ENCODE assay signal across 10 mouse cellular contexts in genomic region chr3:152149449-152149848, GRCm38 (mm10). TPM values are rescaled to one million over a fixed set of nuclear protein-coding genes. Genes with fewer than 3 reads are reported as not detected.
DNase-seq lines count a peak whose midpoint lies in the region; ATAC-seq and TF ChIP-seq lines count a peak whose summit lies in the region.
"Had no signal": no experiment of that assay in that cellular context is flagged by ENCODE, and none has a peak within 500 bp of the region (broad histone marks: within the 10 kb centered on the region; RNA-seq: fewer than 3 reads in every experiment).

No protein-coding gene starts in this region.

- POLR2A ChIA-PET in Patski (lab: Charles Lee), result interaction anchor here (0.9 kb wide), 1 partner anchor 46 kb away, joined by 3 read pairs; no protein-coding TSS in a partner anchor

- ATAC-seq in kidney, embryonic 15.5 days (replicated peaks; ENCODE audit: low FRiP score), result no peak
- ATAC-seq in Patski, result peak; percentile 12
- ATAC-seq in frontal cortex, adult (ENCODE audit: low TSS enrichment), result no peak
- ATAC-seq: forebrain, embryonic 15.5 days had no signal

- peaks cover 46% of the 10 kb centered on the region for H3K4me1 ChIP-seq in kidney, embryonic 15.5 days
- H3K4me1 ChIP-seq: forebrain, embryonic 15.5 days; neural tube, embryonic 12.5 days had no signal

- TF ChIP-seq CTCF in Patski (IDR thresholded peaks at IDR 0.05), result no peak

- H3K4me3 ChIP-seq in kidney, embryonic 15.5 days (replicated peaks), result no peak overlapping the region
- H3K4me3 ChIP-seq: forebrain, embryonic 15.5 days; neural tube, embryonic 12.5 days had no signal

- no peak for DNase-seq in kidney, postnatal 14 days
- no peak for DNase-seq in Patski (ENCODE audit: low read depth, low spot score)
- peak; percentile 51 for DNase-seq in kidney, postnatal 10 days
- peak; percentile 59 for DNase-seq in skeletal muscle tissue, adult 2 months (ENCODE audit: low read depth, low spot score)
- no peak for DNase-seq in testis, postnatal 14 days (ENCODE audit: low spot score)
- DNase-seq: adrenal gland, adult 2 months had no signal

- H3K9me3 ChIP-seq in kidney, embryonic 15.5 days (replicated peaks), result no peaks in the 10 kb centered on the region
- H3K9me3 ChIP-seq: forebrain, embryonic 15.5 days; neural tube, embryonic 12.5 days had no signal

- H3K36me3 ChIP-seq in kidney, embryonic 15.5 days, result no peaks in the 10 kb centered on the region
- H3K36me3 ChIP-seq: forebrain, embryonic 15.5 days; neural tube, embryonic 12.5 days had no signal

- 62% methylated on average over 7 of the region's 7 CpGs for WGBS in kidney, embryonic 15.5 days

- peak overlapping the region; percentile 84 for H3K27ac ChIP-seq in kidney, embryonic 15.5 days
- H3K27ac ChIP-seq: forebrain, embryonic 15.5 days; neural tube, embryonic 12.5 days had no signal

- CTCF ChIA-PET in Patski (lab: Charles Lee), result interaction anchor here (0.8 to 2.8 kb wide), 9 partner anchors 9 to 51 kb away, joined by 3 to 10 read pairs (median 4); no protein-coding TSS in a partner anchor

- peak overlapping the region; percentile 26; the same call in 1 of the 2 replicates for H3K4me2 ChIP-seq in kidney, embryonic 15.5 days
- H3K4me2 ChIP-seq: forebrain, embryonic 15.5 days; neural tube, embryonic 12.5 days had no signal

- in situ Hi-C loops in Patski (cut with MboI; ENCODE audit: low pct_unique_long_range_greater_than_20kb), result loop anchor here (5.0 kb wide), 2 partner anchors 37 to 43 kb away; no protein-coding TSS in a partner anchor

- H3K27me3 ChIP-seq in kidney, embryonic 15.5 days, result no peaks in the 10 kb centered on the region
- no peaks in the 10 kb centered on the region for H3K27me3 ChIP-seq in Patski
- H3K27me3 ChIP-seq: forebrain, embryonic 15.5 days; neural tube, embryonic 12.5 days had no signal

- H3K9ac ChIP-seq in kidney, embryonic 15.5 days, result no peak overlapping the region
- H3K9ac ChIP-seq: forebrain, embryonic 15.5 days; neural tube, embryonic 12.5 days had no signal

RNA-seq across cellular contexts. Expression of gene Gipc2, which starts 16.6 kb away (rescaled TPM):
- 25.4 and 30.4 TPM in 2 replicates for polyA plus RNA-seq in kidney, embryonic 15.5 days (2015; fragmentation: Nextera tagmentation; extraction: Ambion mirVana)
- polyA plus RNA-seq in Patski (2021), result 0.21 TPM

Comparison
In these comparisons a context has a peak if more than half of its experiments do, and no peak if none do; other contexts are left out.
1. DNase-seq: peak in kidney, postnatal 10 days (single experiment) and skeletal muscle tissue, adult 2 months (single experiment); none in kidney, postnatal 14 days (single experiment), Patski (single experiment) and testis, postnatal 14 days (single experiment).
2. RNA of gene Gipc2, which starts 16.6 kb away (polyA plus RNA-seq): 25.4 to 30.4 TPM in kidney, embryonic 15.5 days; 0.21 TPM in Patski (single experiment); every median in the first group is over 10 times any median in the second.